Mouse (Mus musculus) CH12.LX (cell line): Measurements from ENCODE around the gene Mterf4. TPM values are rescaled to one million over a fixed set of nuclear protein-coding genes. Genes with fewer than 3 reads are reported as not detected.
"Not testable (repeated sequence)": the region's sequence is repeated elsewhere in the genome, so short reads cannot be mapped to it uniquely, and the experiment has no call there.

Experiments used
- DNase-seq: peaks from one replicate; pipeline ENCODE4 v3.0.0-alpha.2; 2013; ENCODE audit errors: extremely low read depth
- H3K27ac ChIP-seq: 2 replicates; pipeline ENCODE4 v1.5.1; 2012; ENCODE audit warnings: low read depth, mild to moderate bottlenecking, control low read depth, moderate library complexity; ENCODE audit not compliant: insufficient read depth
- H3K27me3 ChIP-seq: replicated peaks from 2 replicates; pipeline ENCODE3; 2012; ENCODE audit warnings: inconsistent platforms
- H3K36me3 ChIP-seq, 2 experiments: replicated peaks in 1 of 2; 2 replicates each; pipeline versions ENCODE3 to v1.6.1; 2012; ENCODE audit warnings: inconsistent platforms in 1 of 2, low read length in 1 of 2, mild to moderate bottlenecking in 1 of 2, mixed read lengths in 1 of 2, moderate library complexity in 1 of 2; ENCODE audit not compliant: control insufficient read depth in 1 of 2, insufficient read depth in 1 of 2
- H3K4me1 ChIP-seq, 2 experiments: 2 replicates each; pipeline ENCODE4 v1.6.1; 2012; ENCODE audit warnings: inconsistent platforms in 1 of 2, moderate library complexity in 1 of 2; ENCODE audit not compliant: insufficient read depth in 2 of 2, control insufficient read depth in 1 of 2
- H3K4me2 ChIP-seq: 2 replicates; pipeline ENCODE4 v1.6.1; 2012; ENCODE audit warnings: low read depth, mild to moderate bottlenecking, control low read depth; ENCODE audit not compliant: poor library complexity, insufficient read depth, severe bottlenecking
- H3K4me3 ChIP-seq, 3 experiments: fragments of 150-350 bp in 1 of 3; sonication (generic) in 1 of 3; replicated peaks in 1 of 3; 2 replicates each; pipeline versions ENCODE3 to v1.5.1; 2011 to 2012; ENCODE audit warnings: low read depth in 2 of 3, low read length in 2 of 3, mild to moderate bottlenecking in 2 of 3, moderate library complexity in 2 of 3, control low read depth in 1 of 3, improper control_type of control experiment in 1 of 3, inconsistent platforms in 1 of 3, mixed read lengths in 1 of 3; ENCODE audit not compliant: poor library complexity in 1 of 3
- H3K79me2 ChIP-seq: replicated peaks from 2 replicates; pipeline ENCODE4 v1.6.1; 2012; ENCODE audit warnings: mild to moderate bottlenecking, moderate library complexity; ENCODE audit not compliant: control insufficient read depth, poor library complexity, insufficient read depth, severe bottlenecking; ENCODE audit errors: extremely low read depth
- H3K9ac ChIP-seq: 2 replicates; pipeline ENCODE4 v1.6.1; 2012; ENCODE audit warnings: low read depth, mild to moderate bottlenecking, control low read depth, moderate library complexity; ENCODE audit not compliant: insufficient read depth
- H3K9me3 ChIP-seq: replicated peaks from 2 replicates; pipeline ENCODE3; 2012; ENCODE audit warnings: low read length, inconsistent platforms, mixed read lengths
- CHD2 ChIP-seq: IDR thresholded peaks from 2 replicates; pipeline ENCODE4 v1.6.1; 2011; ENCODE audit warnings: low read length, improper control_type of control experiment
- ETS1 ChIP-seq: conservative IDR thresholded peaks from 2 replicates; pipeline ENCODE4 v1.6.1; 2012; ENCODE audit warnings: low read depth, mild to moderate bottlenecking, inconsistent platforms, low read length, improper control_type of control experiment, moderate library complexity
- JUN ChIP-seq: IDR thresholded peaks from 2 replicates; pipeline ENCODE4 v1.6.1; 2011; ENCODE audit warnings: low read depth, mild to moderate bottlenecking, low read length, improper control_type of control experiment, moderate library complexity; ENCODE audit not compliant: insufficient read depth
- MAX ChIP-seq: IDR thresholded peaks from 2 replicates; pipeline ENCODE4 v1.6.1; 2011; ENCODE audit warnings: low read length, improper control_type of control experiment
- MXI1 ChIP-seq: IDR thresholded peaks from 2 replicates; pipeline ENCODE4 v1.6.1; 2011; ENCODE audit warnings: mild to moderate bottlenecking, low read depth, low read length, improper control_type of control experiment
- RAD21 ChIP-seq: IDR thresholded peaks from 2 replicates; pipeline ENCODE4 v1.6.1; 2011; ENCODE audit warnings: low read depth, mild to moderate bottlenecking, low read length, improper control_type of control experiment, moderate library complexity
- TBP ChIP-seq: conservative IDR thresholded peaks from 2 replicates; pipeline ENCODE4 v1.6.1; 2011; ENCODE audit warnings: low read depth, low read length, improper control_type of control experiment
- USF1 ChIP-seq: IDR thresholded peaks from 2 replicates; pipeline ENCODE4 v1.6.1; 2014; ENCODE audit warnings: low read depth, mild to moderate bottlenecking, inconsistent platforms, low read length, improper control_type of control experiment
- ZMIZ1 ChIP-seq: IDR thresholded peaks from 2 replicates; pipeline ENCODE4 v1.6.1; 2012; ENCODE audit warnings: low read depth, mild to moderate bottlenecking, inconsistent platforms, low read length, improper control_type of control experiment
- dilution Hi-C: fragments of 300-500 bp; cut with MboI; formaldehyde crosslinking; loops from 2 replicates; pipeline ENCODE4 v1.14.3; 2020; ENCODE audit warnings: low sequenced_read_pairs; ENCODE audit not compliant: extremely low pct_unique_long_range_greater_than_20kb, extremely low pct_ligation_motif_present
- in situ Hi-C: fragments of 300-500 bp; cut with MboI; formaldehyde crosslinking; loops from 3 replicates; pipeline ENCODE4 v1.14.3; 2019; ENCODE audit warnings: low sequenced_read_pairs, low pct_ligation_motif_present, low pct_unique_long_range_greater_than_20kb, mixed read lengths
- polyA plus RNA-seq: library from polyadenylated mRNA; unstranded; fragments of >175 nt; gene quantifications from 2 replicates; pipeline ENCODE4 v1.2.1, GENCODE M21; 2012; ENCODE audit warnings: low read depth; ENCODE audit not compliant: insufficient read length
- total RNA-seq, 2 experiments: library from RNA; depleted of rRNA; stranded (reverse); fragments of 300-350 nt in 1 of 2; fragments of >200 nt in 1 of 2; gene quantifications; 2 replicates each; pipeline ENCODE4 v1.2.3; 2012 to 2014

The Mterf4 gene
- total and polyA plus RNA-seq, 3 experiments, result 25.6 to 40.0 (median 26.6) TPM

DNA sequence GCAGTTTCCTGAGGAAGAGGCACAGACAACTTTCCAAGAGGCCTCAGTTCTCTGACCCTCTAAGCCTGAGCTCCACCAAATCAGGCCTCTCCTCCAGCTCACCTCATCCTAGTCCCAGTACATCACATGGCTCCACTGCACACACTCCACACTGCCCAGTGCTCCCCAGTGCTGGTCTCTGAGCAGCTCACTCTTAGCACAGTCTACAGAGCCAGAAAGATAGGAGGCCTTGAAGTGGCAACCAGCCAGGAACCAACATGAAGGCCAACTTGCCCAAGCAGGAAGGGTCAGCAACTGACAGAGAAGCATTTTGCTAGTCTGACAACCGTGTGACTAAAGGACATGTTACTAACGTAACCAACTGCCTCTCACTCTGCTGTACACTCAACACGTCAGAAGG lies 5.1 kb downstream of the Mterf4 start:
- dilution Hi-C loops, result no loop called here
- TF ChIP-seq ETS1, result no peak
- no peak for TF ChIP-seq CHD2
- no peak for TF ChIP-seq USF1
- TF ChIP-seq RAD21, result no peak
- no peak for TF ChIP-seq MAX
- TF ChIP-seq ZMIZ1, result no peak
- peaks cover 61 to 90% of the 10 kb centered on the region in 2 experiments for H3K36me3 ChIP-seq

DNA sequence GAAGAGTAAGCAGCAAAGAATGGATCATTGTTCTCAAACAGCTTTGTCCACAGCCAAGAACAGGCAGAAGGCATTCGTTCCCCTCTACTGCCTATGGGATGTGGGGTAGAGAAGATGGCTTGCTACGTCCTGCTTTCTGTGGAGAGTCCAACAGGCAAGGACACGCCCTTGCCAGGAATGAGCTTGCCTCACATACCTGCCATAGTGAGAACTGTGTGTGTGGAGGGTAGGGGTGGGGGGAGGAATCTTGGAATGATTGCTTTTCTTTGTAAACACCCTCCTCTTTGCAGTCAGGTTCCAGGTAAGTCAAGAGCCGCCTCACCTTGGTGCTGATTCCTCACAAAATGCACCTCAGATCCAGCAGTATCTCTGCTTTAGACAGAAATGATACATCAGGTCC lies 5.9 kb downstream of the Mterf4 start:
- Histone ChIP-seq H3K36me3 (peaks cover 61 to 92% of the 10 kb centered on the region in 2 experiments), H3K79me2 (peaks cover 4% of the 10 kb centered on the region), H3K4me1 (peaks cover 3 to 10% of the 10 kb centered on the region in 2 experiments; a peak in 2 of 4 replicates), H3K4me3 (no peak overlapping the region), H3K4me2 (no peak overlapping the region), H3K27ac (no peak overlapping the region), H3K9me3 (no peaks in the 10 kb centered on the region), H3K27me3 (no peaks in the 10 kb centered on the region), H3K9ac (no peak overlapping the region)
- TF ChIP-seq MXI1, result no peak
- TF ChIP-seq JUN, result no peak
- TF ChIP-seq TBP, result no peak
- DNase-seq, result no peak
- in situ Hi-C loops (no loop called here), dilution Hi-C loops (no loop called here)

More for the DNA sequence above, 5.1 kb downstream of the Mterf4 start:
- no peak overlapping the region for H3K27ac ChIP-seq
- H3K4me1 ChIP-seq, result peaks cover 3 to 14% of the 10 kb centered on the region in 2 experiments; a peak in 2 of 4 replicates
- no peak for DNase-seq
- no peak overlapping the region for H3K9ac ChIP-seq
- H3K4me2 ChIP-seq, result no peak overlapping the region
- H3K27me3 ChIP-seq, result no peaks in the 10 kb centered on the region
- H3K4me3 ChIP-seq, result no peak overlapping the region
- H3K79me2 ChIP-seq, result peaks cover 4% of the 10 kb centered on the region
- in situ Hi-C loops, result no loop called here
- no peaks in the 10 kb centered on the region for H3K9me3 ChIP-seq

DNA sequence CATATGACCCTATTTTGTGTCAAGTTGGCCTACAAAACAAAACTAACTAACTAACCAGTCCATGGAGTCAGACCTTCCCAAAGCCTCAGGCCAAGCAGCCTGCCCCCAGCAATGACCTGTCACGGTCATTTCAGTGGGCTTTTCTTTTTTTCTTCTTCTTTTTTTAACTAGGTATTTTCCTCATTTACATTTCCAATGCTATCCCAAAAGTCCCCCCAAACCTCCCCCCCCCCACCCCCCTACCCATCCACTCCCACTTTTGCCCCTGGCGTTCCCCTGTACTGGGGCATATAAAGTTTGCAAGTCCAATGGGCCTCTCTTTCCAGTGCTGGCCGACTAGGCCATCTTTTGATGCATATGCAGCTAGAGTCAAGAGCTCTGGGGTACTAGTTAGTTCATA lies 11.2 kb downstream of the Mterf4 start:
- H3K4me2 ChIP-seq, dilution Hi-C loops, H3K9ac ChIP-seq, H3K9me3 ChIP-seq, in situ Hi-C loops, H3K79me2 ChIP-seq, DNase-seq, H3K27ac ChIP-seq, H3K4me3 ChIP-seq, H3K27me3 ChIP-seq: not testable (repeated sequence)
- peaks cover 16 to 33% of the 10 kb centered on the region in 2 experiments for H3K4me1 ChIP-seq
- H3K36me3 ChIP-seq, result peaks cover 21 to 42% of the 10 kb centered on the region in 2 experiments
